19 mouse cellular contexts compared by ENCODE assay signal in the genomic region with DNA sequence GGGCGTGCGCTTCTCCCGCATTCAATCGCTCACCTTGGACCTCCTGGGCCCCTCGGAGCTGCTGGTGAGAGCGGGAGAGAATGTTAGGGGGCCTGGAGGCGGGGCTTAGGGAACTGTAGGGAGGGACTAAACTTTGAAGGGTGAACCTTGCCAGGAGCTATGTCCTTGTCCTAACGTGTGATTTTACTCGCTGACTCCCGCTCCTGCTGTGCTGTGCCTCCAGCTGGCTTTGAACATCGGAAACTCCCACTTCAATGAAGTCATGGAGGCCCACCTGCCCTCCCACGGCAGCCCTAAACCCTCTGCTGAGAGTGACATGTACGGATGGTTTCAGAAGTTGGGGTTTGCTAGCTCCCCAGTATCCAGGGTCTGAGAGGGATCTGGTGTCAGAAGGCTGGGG. TPM values are rescaled to one million over a fixed set of nuclear protein-coding genes. Genes with fewer than 3 reads are reported as not detected.
DNase-seq lines count a peak whose midpoint lies in the region; ATAC-seq and TF ChIP-seq lines count a peak whose summit lies in the region.
"Had no signal": no experiment of that assay in that cellular context is flagged by ENCODE, and none has a peak within 500 bp of the region (broad histone marks: within the 10 kb centered on the region; RNA-seq: fewer than 3 reads in every experiment).

No protein-coding gene starts in this region.

- peaks cover 81% of the 10 kb centered on the region for H3K27me3 ChIP-seq in heart, embryonic 10.5 days (ENCODE audit: insufficient read depth, poor library complexity, severe bottlenecking)
- peaks cover 12% of the 10 kb centered on the region for H3K27me3 ChIP-seq in kidney, embryonic 14.5 days (ENCODE audit: control insufficient read depth, insufficient read depth, low read length)
- H3K27me3 ChIP-seq in kidney, adult 2 months (replicated peaks; ENCODE audit: control insufficient read depth, insufficient read depth, low read length), result no peaks in the 10 kb centered on the region
- peaks cover 86% of the 10 kb centered on the region for H3K27me3 ChIP-seq in embryonic facial prominence, embryonic 10.5 days (replicated peaks; ENCODE audit: low read depth, poor library complexity, severe bottlenecking)
- peaks cover 73% of the 10 kb centered on the region for H3K27me3 ChIP-seq in limb, embryonic 10.5 days (ENCODE audit: low read depth, poor library complexity, severe bottlenecking)

- peaks cover 33% of the 10 kb centered on the region for H3K4me1 ChIP-seq in heart, embryonic 10.5 days
- no peaks in the 10 kb centered on the region for H3K4me1 ChIP-seq in kidney, embryonic 14.5 days (ENCODE audit: control insufficient read depth, insufficient read depth, low read length)
- H3K4me1 ChIP-seq in kidney, adult 2 months (ENCODE audit: control insufficient read depth, insufficient read depth, low read length), result no peaks in the 10 kb centered on the region
- peaks cover 33% of the 10 kb centered on the region for H3K4me1 ChIP-seq in embryonic facial prominence, embryonic 10.5 days
- peaks cover 24% of the 10 kb centered on the region for H3K4me1 ChIP-seq in limb, embryonic 10.5 days

- ATAC-seq in kidney, embryonic 14.5 days (ENCODE audit: low FRiP score, low TSS enrichment), result no peak

- no peak for TF ChIP-seq CTCF in kidney, adult 2 months (conservative IDR thresholded peaks at IDR 0.05; ENCODE audit: insufficient read depth, insufficient read length, low read depth, low read length)

- 0 out of 2 replicates have a peak, but pooled peaks cover 10% of the 10 kb centered on the region for H3K36me3 ChIP-seq in heart, embryonic 10.5 days
- no peaks in the 10 kb centered on the region; the same call in 1 of the 2 replicates for H3K36me3 ChIP-seq in kidney, embryonic 14.5 days (ENCODE audit: control insufficient read depth, insufficient read depth, low read length)
- H3K36me3 ChIP-seq in kidney, adult 2 months (ENCODE audit: control insufficient read depth, insufficient read depth, low read length), result no peaks in the 10 kb centered on the region
- 0 out of 2 replicates have a peak, but pooled peaks cover 3% of the 10 kb centered on the region for H3K36me3 ChIP-seq in embryonic facial prominence, embryonic 10.5 days (replicated peaks)
- H3K36me3 ChIP-seq in limb, embryonic 10.5 days, result no peaks in the 10 kb centered on the region

- intact Hi-C loops in heart, postnatal 36 days (cut with DNase I), result loop anchor here (1.0 to 2.0 kb wide), 2 partner anchors 20 to 36 kb away; no protein-coding TSS in a partner anchor

- no peaks in the 10 kb centered on the region for H3K9me3 ChIP-seq in heart, embryonic 10.5 days
- H3K9me3 ChIP-seq in kidney, embryonic 14.5 days (ENCODE audit: control insufficient read depth, low read length), result no peaks in the 10 kb centered on the region
- H3K9me3 ChIP-seq in embryonic facial prominence, embryonic 10.5 days, result peaks cover 2% of the 10 kb centered on the region; the same call in 1 of the 2 replicates
- H3K9me3 ChIP-seq in limb, embryonic 10.5 days (replicated peaks), result no peaks in the 10 kb centered on the region

- H3K4me2 ChIP-seq in kidney, embryonic 14.5 days (replicated peaks; ENCODE audit: low read depth, low read length), result peak overlapping the region; percentile 3; the same call in 1 of the 2 replicates

- no peak overlapping the region for H3K27ac ChIP-seq in heart, embryonic 10.5 days
- no peak overlapping the region for H3K27ac ChIP-seq in kidney, embryonic 14.5 days (ENCODE audit: low read depth, low read length)
- H3K27ac ChIP-seq in kidney, adult 2 months (ENCODE audit: insufficient read depth, low read depth, low read length), result no peak overlapping the region
- 0 out of 2 replicates have a peak overlapping the region, but pooled peaks have one; percentile 10 for H3K27ac ChIP-seq in embryonic facial prominence, embryonic 10.5 days (replicated peaks)
- H3K27ac ChIP-seq in limb, embryonic 10.5 days, result no peak overlapping the region

- peak overlapping the region; percentile 33 for H3K4me3 ChIP-seq in heart, embryonic 10.5 days
- H3K4me3 ChIP-seq in kidney, embryonic 14.5 days (ENCODE audit: low read length), result no peak overlapping the region
- H3K4me3 ChIP-seq in kidney, adult 2 months (ENCODE audit: insufficient read depth, low read depth, low read length), result no peak overlapping the region
- H3K4me3 ChIP-seq in embryonic facial prominence, embryonic 10.5 days, result peak overlapping the region; percentile 36
- peak overlapping the region; percentile 31 for H3K4me3 ChIP-seq in limb, embryonic 10.5 days
- H3K4me3 ChIP-seq: erythroblast, embryonic 14.5 days had no signal

- no peak for TF ChIP-seq POLR2A in kidney, adult 2 months (IDR thresholded peaks at IDR 0.05; ENCODE audit: low read depth, low read length)

- DNase-seq in heart, embryonic 10.5 days (ENCODE audit: low spot score), result no peak
- no peak for DNase-seq in heart, postnatal 36 days
- no peak for DNase-seq in kidney, adult 2 months
- no peak for DNase-seq in embryonic facial prominence, embryonic 10.5 days (ENCODE audit: low spot score)
- no peak for DNase-seq in limb, embryonic 10.5 days (ENCODE audit: low spot score)
- no peak for DNase-seq in ovary, adult 18-20 months (ENCODE audit: low spot score)
- DNase-seq: adrenal gland, postnatal 10 days; B cell, adult 2 months; cerebellum, adult 11 months; cerebellum, postnatal 14 days; embryo, embryonic 11 days; gastrocnemius, postnatal 10 days; kidney, adult 9 months; liver; lung, adult 2 months; lung, postnatal 36 days had no signal

- 11% methylated on average over 13 of the region's 13 CpGs for WGBS in heart, embryonic 10.5 days
- WGBS in kidney, embryonic 14.5 days, result 11% methylated on average over 13 of the region's 13 CpGs
- WGBS in kidney, adult 2 months, result 66% methylated on average over 13 of the region's 13 CpGs
- WGBS in embryonic facial prominence, embryonic 10.5 days, result 16% methylated on average over 13 of the region's 13 CpGs
- 6% methylated on average over 13 of the region's 13 CpGs for WGBS in limb, embryonic 10.5 days

- no peak overlapping the region for H3K9ac ChIP-seq in kidney, embryonic 14.5 days (ENCODE audit: low read depth, low read length)

RNA-seq across cellular contexts. Expression of gene Tcea3, which starts 8.9 kb away (rescaled TPM):
- 35.6 and 47.2 TPM in 2 replicates for polyA plus RNA-seq in heart, embryonic 10.5 days (2016; fragmentation: Nextera tagmentation; extraction: Ambion mirVana)
- total RNA-seq in heart, postnatal 36 days (2021), result 100 to 1,000 TPM; 121 to 126 TPM
- 5.4 and 6.3 TPM in 2 replicates for polyA plus RNA-seq in kidney, embryonic 14.5 days (2014; fragmentation: Nextera tagmentation; extraction: Ambion mirVana)
- 29.9 and 50.8 TPM in 2 replicates for polyA plus RNA-seq in kidney, adult 2 months (2012; rRNA removed)
- 0.83 and 0.97 TPM in 2 replicates for polyA plus RNA-seq in embryonic facial prominence, embryonic 10.5 days (2016; fragmentation: Nextera tagmentation; extraction: Ambion mirVana)
- polyA plus RNA-seq in limb, embryonic 10.5 days (2016; fragmentation: Nextera tagmentation; extraction: Ambion mirVana), result 1.5 and 1.8 TPM in 2 replicates
- polyA plus RNA-seq: erythroblast, embryonic 14.5 days had no signal

RNA-seq across cellular contexts. Expression of gene Asap3, which starts 32.5 kb away (rescaled TPM):
- polyA plus RNA-seq in heart, embryonic 10.5 days (2016; fragmentation: Nextera tagmentation; extraction: Ambion mirVana), result 3.4 and 3.7 TPM in 2 replicates
- 10 to 100 TPM in 1 of 2 experiments, 1 to 10 TPM in 1; 9.4 to 11.7 TPM for total RNA-seq in heart, postnatal 36 days (2021)
- 2.0 and 3.0 TPM in 2 replicates for polyA plus RNA-seq in kidney, embryonic 14.5 days (2014; fragmentation: Nextera tagmentation; extraction: Ambion mirVana)
- 5.7 and 7.0 TPM in 2 replicates for polyA plus RNA-seq in kidney, adult 2 months (2012; rRNA removed)
- polyA plus RNA-seq in embryonic facial prominence, embryonic 10.5 days (2016; fragmentation: Nextera tagmentation; extraction: Ambion mirVana), result 4.2 and 5.3 TPM in 2 replicates
- polyA plus RNA-seq in limb, embryonic 10.5 days (2016; fragmentation: Nextera tagmentation; extraction: Ambion mirVana), result 2.3 and 3.7 TPM in 2 replicates
- total RNA-seq: monocyte, adult 5-6 weeks had no signal

RNA-seq across cellular contexts. Expression of gene Zfp46, which starts 45.8 kb away (rescaled TPM):
- 14.6 and 18.7 TPM in 2 replicates for polyA plus RNA-seq in heart, embryonic 10.5 days (2016; fragmentation: Nextera tagmentation; extraction: Ambion mirVana)
- 10 to 100 TPM; 37.4 to 57.1 TPM for total RNA-seq in heart, postnatal 36 days (2021)
- polyA plus RNA-seq in kidney, embryonic 14.5 days (2014; fragmentation: Nextera tagmentation; extraction: Ambion mirVana), result 12.2 and 22.0 TPM in 2 replicates
- polyA plus RNA-seq in kidney, adult 2 months (2012; rRNA removed), result 10.7 and 10.9 TPM in 2 replicates
- 24.2 and 26.2 TPM in 2 replicates for polyA plus RNA-seq in embryonic facial prominence, embryonic 10.5 days (2016; fragmentation: Nextera tagmentation; extraction: Ambion mirVana)
- polyA plus RNA-seq in limb, embryonic 10.5 days (2016; fragmentation: Nextera tagmentation; extraction: Ambion mirVana), result 20.2 and 24.6 TPM in 2 replicates

Comparison
In these comparisons a context has a peak if more than half of its experiments do, and no peak if none do; other contexts are left out.
1. H3K4me3 ChIP-seq: peak in heart, embryonic 10.5 days (single experiment), embryonic facial prominence, embryonic 10.5 days (single experiment) and limb, embryonic 10.5 days (single experiment); none in kidney, embryonic 14.5 days (single experiment) and kidney, adult 2 months (single experiment).